Mouse (Mus musculus) kidney, postnatal 0 days (tissue): ENCODE results near the gene Cd55. TPM values are rescaled to one million over a fixed set of nuclear protein-coding genes. Genes with fewer than 3 reads are reported as not detected.
A peak's percentile ranks its signal among the peaks of the same experiment; 100 is the strongest.

Experiments
- ATAC-seq: fragments of 200-750 bp; cut with Nextera tagmentation; replicated peaks from 2 replicates; pipeline ENCODE4 v1.8.0; 2017; ENCODE audit warnings: low read depth, moderate number of reproducible peaks, moderate TSS enrichment, moderate library complexity; ENCODE audit not compliant: low FRiP score
- DNase-seq: peaks from one replicate; pipeline ENCODE4 v3.0.0-alpha.2; 2016; ENCODE audit warnings: low spot score
- H3K27ac ChIP-seq: fragments of 300-500 bp; sonication (generic); 2 replicates; pipeline ENCODE4 v1.5.1; 2014; ENCODE audit warnings: mild to moderate bottlenecking
- H3K27me3 ChIP-seq: fragments of 300-500 bp; sonication (generic); 2 replicates; pipeline ENCODE4 v1.6.1; 2014; ENCODE audit warnings: low read length, mixed read lengths; ENCODE audit not compliant: insufficient read depth
- H3K36me3 ChIP-seq: fragments of 300-500 bp; sonication (generic); 2 replicates; pipeline ENCODE4 v1.6.1; 2014; ENCODE audit warnings: low read length, mixed read lengths; ENCODE audit not compliant: insufficient read depth
- H3K4me1 ChIP-seq: fragments of 300-500 bp; sonication (generic); replicated peaks from 2 replicates; pipeline ENCODE4 v1.6.1; 2014; ENCODE audit warnings: antibody characterized with exemption, low read length, mixed read lengths; ENCODE audit not compliant: insufficient read depth
- H3K4me2 ChIP-seq: fragments of 300-500 bp; sonication (generic); 2 replicates; pipeline ENCODE4 v1.6.1; 2014; ENCODE audit warnings: mild to moderate bottlenecking, low read length, moderate library complexity, mixed read lengths
- H3K4me3 ChIP-seq: fragments of 300-500 bp; sonication (generic); replicated peaks from 2 replicates; pipeline ENCODE4 v1.5.1; 2014; ENCODE audit warnings: low read depth, low read length
- H3K9ac ChIP-seq: fragments of 300-500 bp; sonication (generic); 2 replicates; pipeline ENCODE4 v1.6.1; 2014; ENCODE audit warnings: low read depth, low read length
- H3K9me3 ChIP-seq: fragments of 300-500 bp; sonication (generic); replicated peaks from 2 replicates; pipeline ENCODE4 v1.6.1; 2016; ENCODE audit warnings: low read length, inconsistent platforms, mixed read lengths
- CTCF ChIP-seq: IDR thresholded peaks from 2 replicates; pipeline ENCODE4 v1.5.1; 2016; ENCODE audit warnings: antibody characterized with exemption, low read depth, mild to moderate bottlenecking, moderate library complexity
- WGBS: fragments of 180-500 bp; shearing (Covaris S2); extraction: QIAGEN DNeasy Blood & Tissue Kit; methylation state at CpG from one replicate; pipeline ENCODE4 v1.1.7; 2014; 5-methylcytosine and 5-hydroxymethylcytosine counted together
- polyA plus RNA-seq: library from polyadenylated mRNA; unstranded; fragments of >200 nt; fragmentation: Nextera tagmentation; extraction: Ambion mirVana; gene quantifications from 2 replicates; pipeline ENCODE4 v1.2.1, GENCODE M21; 2015

Cd55 gene
- polyA plus RNA-seq, 1 experiment from 2014 or later, result 12.3 TPM

GRCm38 (mm10) chr1:130498331-130498730 is 35.8 kb upstream of the Cd55 start:
- no peak for ATAC-seq
- no peak for TF ChIP-seq CTCF
- no peak overlapping the region for H3K4me2 ChIP-seq

GRCm38 (mm10) chr1:130486816-130487545 is 24.4 kb upstream of the Cd55 start:
- Histone ChIP-seq H3K4me1 (no peaks in the 10 kb centered on the region), H3K9me3 (no peaks in the 10 kb centered on the region), H3K4me3 (no peak overlapping the region), H3K27ac (no peak overlapping the region), H3K9ac (no peak overlapping the region), H3K4me2 (no peak overlapping the region), H3K27me3 (no peaks in the 10 kb centered on the region), H3K36me3 (no peaks in the 10 kb centered on the region)
- DNase-seq (no peak), ATAC-seq (no peak)
- WGBS, result 65% methylated on average over 10 of the region's 10 CpGs
- TF ChIP-seq CTCF, result no peak

More at GRCm38 (mm10) chr1:130498331-130498730, 35.8 kb upstream of the Cd55 start:
- Histone ChIP-seq H3K36me3 (no peaks in the 10 kb centered on the region), H3K27ac (no peak overlapping the region), H3K9ac (no peak overlapping the region), H3K4me3 (no peak overlapping the region), H3K27me3 (no peaks in the 10 kb centered on the region), H3K9me3 (no peaks in the 10 kb centered on the region), H3K4me1 (no peaks in the 10 kb centered on the region)
- no peak for DNase-seq

GRCm38 (mm10) chr1:130485828-130486620 is 23.5 kb upstream of the Cd55 start:
- no peaks in the 10 kb centered on the region for H3K27me3 ChIP-seq
- H3K4me1 ChIP-seq, result no peaks in the 10 kb centered on the region
- ATAC-seq (no peak; the same call in 1 of the 2 replicates), DNase-seq (peak; percentile 25)
- no peaks in the 10 kb centered on the region for H3K36me3 ChIP-seq
- TF ChIP-seq CTCF, result no peak
- H3K9me3 ChIP-seq, result no peaks in the 10 kb centered on the region
- no peak overlapping the region for H3K27ac ChIP-seq
- no peak overlapping the region for H3K4me2 ChIP-seq
- no peak overlapping the region for H3K9ac ChIP-seq
- no peak overlapping the region for H3K4me3 ChIP-seq
- 50% methylated on average over 10 of the region's 10 CpGs for WGBS

- Histone ChIP-seq H3K27me3 (no peaks in the 10 kb centered on the region), H3K4me1 (no peaks in the 10 kb centered on the region), H3K27ac (no peak overlapping the region), H3K9ac (no peak overlapping the region), H3K36me3 (no peaks in the 10 kb centered on the region), H3K4me3 (no peak overlapping the region), H3K9me3 (no peaks in the 10 kb centered on the region), H3K4me2 (no peak overlapping the region)
- 43% methylated on average over 2 of the region's 2 CpGs for WGBS
- no peak for ATAC-seq
- DNase-seq, result no peak
- TF ChIP-seq CTCF, result no peak
Observed at GRCm38 (mm10) chr1:130485376-130485775, 22.8 kb upstream of the Cd55 start.

- no peak overlapping the region for H3K4me2 ChIP-seq
- no peak overlapping the region for H3K9ac ChIP-seq
- no peak overlapping the region for H3K4me3 ChIP-seq
- no peak overlapping the region for H3K27ac ChIP-seq
- DNase-seq (no peak), ATAC-seq (no peak)
- H3K27me3 ChIP-seq, result no peaks in the 10 kb centered on the region
- no peaks in the 10 kb centered on the region for H3K4me1 ChIP-seq
- TF ChIP-seq CTCF, result no peak
- no peaks in the 10 kb centered on the region for H3K36me3 ChIP-seq
- H3K9me3 ChIP-seq, result no peaks in the 10 kb centered on the region
- 81% methylated on average over 6 of the region's 6 CpGs for WGBS
Observed at GRCm38 (mm10) chr1:130474936-130475335, 12.4 kb upstream of the Cd55 start.

GRCm38 (mm10) chr1:130474226-130474625 is 11.7 kb upstream of the Cd55 start:
- ATAC-seq, result peak; percentile 54; the same call in 1 of the 2 replicates
- no peak overlapping the region for H3K4me2 ChIP-seq
- no peak overlapping the region for H3K4me3 ChIP-seq
- H3K27me3 ChIP-seq, result no peaks in the 10 kb centered on the region
- WGBS, result 18% methylated on average over 1 of the region's 1 CpGs
- no peak overlapping the region for H3K9ac ChIP-seq
- no peaks in the 10 kb centered on the region for H3K4me1 ChIP-seq
- H3K9me3 ChIP-seq, result no peaks in the 10 kb centered on the region
- no peak overlapping the region for H3K27ac ChIP-seq
- no peaks in the 10 kb centered on the region for H3K36me3 ChIP-seq
- no peak for TF ChIP-seq CTCF
- peak; percentile 21 for DNase-seq
